Mouse (Mus musculus): ENCODE results near the gene Afap1l2.

The Afap1l2 gene

DNA sequence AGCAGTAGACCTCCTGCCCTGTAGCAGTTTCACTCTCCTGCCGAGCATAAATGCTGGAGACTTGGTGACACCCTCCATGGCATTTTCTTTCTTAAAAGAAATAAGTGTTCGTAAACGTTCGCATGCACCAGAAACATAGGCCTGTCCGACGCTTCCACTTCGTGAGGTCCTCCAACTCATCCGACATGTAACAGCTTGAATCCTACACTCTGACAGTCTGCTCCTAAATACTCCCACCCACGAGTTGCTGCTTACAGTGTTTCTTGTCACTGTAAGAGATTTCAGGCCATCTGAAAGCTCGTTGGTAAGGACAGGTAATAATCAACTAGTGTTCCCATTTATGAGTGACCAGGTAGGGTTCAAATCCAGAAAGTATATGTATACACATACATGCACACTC lies 120.1 kb downstream of the Afap1l2 start:
- no peak for DNase-seq (ENCODE audit: low spot score in 2 of 2)

DNA sequence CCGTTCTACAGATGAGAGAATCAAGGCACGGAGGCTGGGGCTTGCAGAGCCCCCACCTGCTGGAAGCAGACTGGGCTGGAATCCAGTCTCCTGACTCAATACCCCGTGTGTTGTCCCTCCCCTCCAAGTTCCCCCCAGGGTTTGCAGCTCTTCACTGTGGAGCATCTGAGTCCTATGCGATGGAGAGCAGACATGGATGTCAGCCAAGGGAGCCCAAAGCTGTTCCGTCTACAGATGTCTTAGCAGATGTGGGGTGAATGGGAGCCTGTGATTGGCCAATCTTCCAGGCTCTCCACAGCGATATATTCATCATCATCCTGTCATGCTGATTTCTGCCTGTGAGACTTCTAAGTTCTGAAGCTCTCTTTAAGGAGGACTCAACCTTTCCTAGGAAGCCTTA lies 130.7 kb downstream of the Afap1l2 start:
- no peak for DNase-seq (ENCODE audit: low spot score in 2 of 2)

DNA sequence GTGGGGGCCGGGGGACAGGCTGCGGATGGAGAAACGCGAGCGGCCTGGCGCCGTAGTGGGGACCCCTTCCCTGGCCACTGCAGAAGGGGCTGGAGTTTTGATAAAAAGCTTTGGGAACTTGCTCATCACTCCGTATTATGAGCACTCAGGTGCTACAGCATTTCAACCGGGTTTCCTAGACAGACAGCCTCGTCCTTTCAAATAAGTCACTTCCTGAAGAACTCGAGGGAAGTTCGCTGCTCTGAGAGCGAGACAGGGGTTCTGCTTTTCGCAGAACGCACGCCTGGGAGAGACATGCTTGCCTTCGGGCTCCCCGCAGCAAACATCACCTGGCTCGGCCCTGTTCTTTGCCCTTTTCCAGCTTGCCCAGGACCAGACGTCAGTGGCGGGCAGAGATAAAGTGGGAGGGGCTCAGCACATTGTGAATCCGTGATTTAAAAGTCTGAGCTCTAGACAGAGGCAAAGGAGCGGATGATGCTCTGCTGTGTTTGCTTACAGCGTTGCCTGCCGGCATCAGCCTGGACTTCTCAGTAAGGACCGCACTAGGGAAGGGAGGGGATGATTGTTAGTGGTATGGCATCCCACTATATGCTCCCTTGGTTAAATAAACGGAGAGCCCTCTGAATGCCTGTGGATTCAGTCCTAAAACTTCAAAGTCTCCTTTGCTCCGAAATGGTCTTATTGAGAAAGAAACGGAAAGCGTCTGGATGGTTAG lies 133.3 kb downstream of the Afap1l2 start:
- no peak for DNase-seq (ENCODE audit: low spot score in 2 of 2)

DNA sequence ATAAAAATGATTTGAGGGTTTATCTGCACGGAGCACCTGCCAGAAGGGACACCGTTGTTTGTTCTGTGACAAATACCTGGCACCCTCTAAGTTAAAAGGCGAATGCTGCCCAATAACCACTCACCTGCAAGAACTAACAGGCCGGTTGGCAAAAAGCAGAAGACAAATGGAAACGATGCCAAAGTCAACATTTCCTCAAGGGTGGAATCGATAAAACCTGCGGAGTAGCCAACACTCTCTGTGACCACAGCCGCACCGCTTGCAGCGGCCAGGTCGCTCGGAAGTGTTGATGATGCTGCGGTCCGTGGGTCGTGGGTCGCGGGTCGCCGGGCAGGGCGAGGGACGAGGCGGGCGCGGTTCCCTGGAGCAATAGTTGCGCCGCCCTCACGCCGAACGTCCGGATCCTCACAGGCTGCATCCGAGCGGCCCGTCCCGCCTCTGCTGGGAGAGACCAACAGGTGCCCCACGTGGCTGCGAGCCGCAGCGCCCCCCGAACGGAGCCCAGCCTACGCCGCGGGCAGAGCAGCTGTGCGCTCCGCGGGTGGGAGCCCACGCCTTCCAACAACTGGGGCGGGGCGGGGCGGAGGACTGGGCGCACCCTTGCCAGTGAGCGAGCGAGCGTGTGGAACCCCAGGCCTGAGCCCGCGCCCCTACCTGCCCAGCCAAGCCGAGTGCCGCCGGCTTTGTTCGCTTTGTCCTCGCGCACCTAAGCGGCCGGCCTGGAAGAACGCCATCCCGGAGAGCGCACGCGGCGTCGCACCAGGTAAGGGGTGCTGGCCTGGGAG lies 134.0 kb downstream of the Afap1l2 start, which contains the start of gene Vwa2:
TSS of gene Vwa2 (plus strand) at position 434 of the 785 bp plus-strand sequence.
- no peak for DNase-seq (ENCODE audit: low spot score in 2 of 2)

DNA sequence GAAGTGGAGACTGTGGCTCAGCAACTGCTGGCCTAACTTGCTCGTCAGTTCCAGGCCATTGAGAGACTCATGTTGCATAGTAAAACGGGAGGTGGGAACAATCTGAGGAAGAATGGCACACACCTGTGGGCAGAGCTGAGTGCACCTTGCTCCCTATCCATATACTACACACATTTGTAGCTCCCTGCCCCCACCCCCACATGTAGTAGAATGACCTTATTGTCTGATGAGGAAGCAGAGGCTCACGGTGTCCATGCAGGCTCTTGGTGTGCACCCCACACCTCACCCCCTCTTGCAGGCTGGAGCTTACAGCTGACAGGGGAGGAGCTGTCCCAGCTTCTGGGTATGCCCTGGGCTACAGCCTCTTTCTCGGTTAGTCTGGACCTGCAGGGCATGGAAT lies 140.3 kb downstream of the Afap1l2 start:
- DNase-seq (ENCODE audit: low spot score in 2 of 2): no peak
